Mouse (Mus musculus): ENCODE data around the gene Asb13. TPM values are rescaled to one million over a fixed set of nuclear protein-coding genes. Genes with fewer than 3 reads are reported as not detected.

The Asb13 gene
- total and polyA plus RNA-seq, 3 experiments = 2.6 to 6.0 TPM; not detected in 1

DNA sequence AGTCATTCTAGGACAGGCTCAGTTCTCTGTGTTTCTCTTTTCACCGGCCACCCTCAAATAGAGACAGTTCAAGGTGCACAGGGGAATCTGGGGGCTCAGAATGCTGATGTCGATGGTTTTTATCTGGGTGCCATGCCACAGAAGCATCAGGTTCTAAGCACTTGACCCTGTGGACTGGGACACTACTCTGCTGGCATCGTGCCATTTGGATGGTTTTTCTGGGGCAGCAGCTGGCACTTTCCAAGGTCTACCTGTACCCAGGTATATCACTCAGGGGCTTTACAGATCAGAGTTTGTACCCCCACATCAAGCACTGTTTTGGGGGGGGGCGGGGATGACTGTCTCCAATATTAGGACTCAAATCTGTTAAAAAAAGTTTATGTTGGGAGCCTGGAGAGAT lies 16.7 kb downstream of the Asb13 start:
- H3K9ac ChIP-seq (ENCODE audit: control insufficient read depth, low read depth, low read length, poor library complexity, severe bottlenecking) = no peak overlapping the region

DNA sequence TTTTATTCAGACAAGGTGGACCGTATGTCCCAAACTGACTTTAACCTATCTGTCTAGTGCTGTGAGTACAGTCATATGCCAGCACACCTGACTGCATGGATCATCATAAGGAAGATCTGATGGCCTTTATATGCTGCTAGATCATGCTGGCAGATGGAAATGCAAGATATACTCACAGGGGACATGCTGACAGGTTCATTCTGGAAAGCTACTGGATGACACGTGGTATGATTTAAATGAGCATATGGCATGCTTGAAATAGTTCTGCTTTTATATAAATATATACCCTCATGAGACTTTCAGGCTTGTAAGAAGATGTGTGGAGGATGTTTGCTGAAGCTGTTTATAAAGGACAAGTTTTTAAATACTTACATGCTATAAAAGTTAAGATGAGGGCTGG lies 20.6 kb downstream of the Asb13 start:
- Histone ChIP-seq H3K9ac (ENCODE audit: control insufficient read depth, low read depth, low read length, poor library complexity, severe bottlenecking) (no peak overlapping the region), H3K4me1 (ENCODE audit: control insufficient read depth in 1 of 2, insufficient read depth in 2 of 2, low read length in 2 of 2) (no peaks in the 10 kb centered on the region), H3K36me3 (ENCODE audit: control insufficient read depth in 1 of 2, insufficient read depth in 2 of 2, low read length in 2 of 2) (no peaks in the 10 kb centered on the region), H3K4me3 (ENCODE audit: control insufficient read depth in 1 of 2, insufficient read depth in 1 of 2, low read depth in 2 of 2, low read length in 2 of 2) (no peak overlapping the region), H3K27me3 (ENCODE audit: control insufficient read depth in 1 of 2, insufficient read depth in 2 of 2, low read length in 2 of 2) (no peaks in the 10 kb centered on the region; a peak in 1 of 4 replicates), H3K79me2 (ENCODE audit: control insufficient read depth, insufficient read depth, low read length, poor library complexity) (no peaks in the 10 kb centered on the region), H3K27ac (ENCODE audit: control insufficient read depth, low read depth, low read length) (no peak overlapping the region), H3K9me3 (replicated peaks; ENCODE audit: insufficient read depth, low read length) (no peaks in the 10 kb centered on the region)
- no peak for DNase-seq (ENCODE audit: low read depth, low spot score)
- TF ChIP-seq POLR2A (IDR thresholded peaks at IDR 0.05; ENCODE audit: control insufficient read depth in 1 of 2, insufficient read depth in 1 of 2, low read depth in 1 of 2, low read length in 2 of 2, poor library complexity in 1 of 2) = no peak
- TF ChIP-seq E2F4 (IDR thresholded peaks at IDR 0.05; ENCODE audit: borderline replicate concordance, low read depth, low read length) = no peak
- no peak for TF ChIP-seq TCF12 (IDR thresholded peaks at IDR 0.05; ENCODE audit: low read depth, low read length)
- no peak for TF ChIP-seq MEF2A (IDR thresholded peaks at IDR 0.05; ENCODE audit: extremely low read depth, insufficient replicate concordance, low read depth, low read length, poor library complexity, severe bottlenecking)
- TF ChIP-seq EP300 (IDR thresholded peaks at IDR 0.05; ENCODE audit: low read depth in 1 of 2, low read length in 2 of 2) = no peak
- no peak for TF ChIP-seq MXI1 (IDR thresholded peaks at IDR 0.05; ENCODE audit: low read depth, low read length)
- no peak for TF ChIP-seq UBTF (IDR thresholded peaks at IDR 0.05; ENCODE audit: borderline replicate concordance, insufficient read depth, low read depth, low read length)
- no peak for TF ChIP-seq RAD21 (IDR thresholded peaks at IDR 0.05; ENCODE audit: low read depth, low read length)
- no peak for TF ChIP-seq MAX (IDR thresholded peaks at IDR 0.05; ENCODE audit: low read length)

More for the DNA sequence above, 16.7 kb downstream of the Asb13 start:
- H3K27me3 ChIP-seq (ENCODE audit: control insufficient read depth in 1 of 2, insufficient read depth in 2 of 2, low read length in 2 of 2) = no peaks in the 10 kb centered on the region
- H3K4me1 ChIP-seq (ENCODE audit: control insufficient read depth in 1 of 2, insufficient read depth in 2 of 2, low read length in 2 of 2) = no peaks in the 10 kb centered on the region
- H3K27ac ChIP-seq (ENCODE audit: control insufficient read depth, low read depth, low read length) = no peak overlapping the region
- no peaks in the 10 kb centered on the region for H3K79me2 ChIP-seq (ENCODE audit: control insufficient read depth, insufficient read depth, low read length, poor library complexity)
- no peak for DNase-seq (ENCODE audit: low read depth, low spot score)
- H3K4me3 ChIP-seq (ENCODE audit: control insufficient read depth in 1 of 2, insufficient read depth in 1 of 2, low read depth in 2 of 2, low read length in 2 of 2) = no peak overlapping the region
- no peaks in the 10 kb centered on the region; a peak in 1 of 4 replicates for H3K36me3 ChIP-seq (ENCODE audit: control insufficient read depth in 1 of 2, insufficient read depth in 2 of 2, low read length in 2 of 2)
- no peaks in the 10 kb centered on the region for H3K9me3 ChIP-seq (replicated peaks; ENCODE audit: insufficient read depth, low read length)
- TF ChIP-seq POLR2AphosphoS5 (IDR thresholded peaks at IDR 0.05; ENCODE audit: borderline replicate concordance, low read depth, low read length) (no peak), TAL1 (IDR thresholded peaks at IDR 0.05; ENCODE audit: low read length) (no peak), MAZ (IDR thresholded peaks at IDR 0.05; ENCODE audit: low read depth, low read length) (no peak), E2F4 (IDR thresholded peaks at IDR 0.05; ENCODE audit: borderline replicate concordance, low read depth, low read length) (no peak), POLR2A (IDR thresholded peaks at IDR 0.05; ENCODE audit: control insufficient read depth in 1 of 2, insufficient read depth in 1 of 2, low read depth in 1 of 2, low read length in 2 of 2, poor library complexity in 1 of 2) (no peak), GATA1 (IDR thresholded peaks at IDR 0.05; ENCODE audit: low read depth, low read length) (no peak), CHD1 (IDR thresholded peaks at IDR 0.05; ENCODE audit: low read depth, low read length) (no peak), ETS1 (IDR thresholded peaks at IDR 0.05; ENCODE audit: low read depth, low read length) (no peak), CTCF (IDR thresholded peaks at IDR 0.05 in 2 of 3, conservative IDR thresholded peaks at IDR 0.05 in 1 of 3; ENCODE audit: control insufficient read depth in 1 of 3, insufficient read depth in 1 of 3, low read depth in 2 of 3, low read length in 3 of 3, poor library complexity in 1 of 3, severe bottlenecking in 1 of 3) (no peak), ZKSCAN1 (IDR thresholded peaks at IDR 0.05; ENCODE audit: low read depth, low read length) (no peak), NRF1 (IDR thresholded peaks at IDR 0.05; ENCODE audit: insufficient read depth, low read depth, low read length, poor library complexity, severe bottlenecking) (no peak), SMC3 (IDR thresholded peaks at IDR 0.05; ENCODE audit: low read depth, low read length) (no peak), SIN3A (IDR thresholded peaks at IDR 0.05; ENCODE audit: low read length) (no peak), MAFK (IDR thresholded peaks at IDR 0.05; ENCODE audit: borderline replicate concordance, low read depth, low read length) (no peak), ELF1 (IDR thresholded peaks at IDR 0.05; ENCODE audit: low read depth, low read length) (no peak), RAD21 (IDR thresholded peaks at IDR 0.05; ENCODE audit: low read depth, low read length) (no peak), MEF2A (IDR thresholded peaks at IDR 0.05; ENCODE audit: extremely low read depth, insufficient replicate concordance, low read depth, low read length, poor library complexity, severe bottlenecking) (no peak), ZNF384 (IDR thresholded peaks at IDR 0.05; ENCODE audit: low read depth, low read length) (no peak), GABPA (IDR thresholded peaks at IDR 0.05; ENCODE audit: low read depth, low read length) (no peak)

Measured in MEL (cell line).